Mouse (Mus musculus): ENCODE results near the gene Csf2rb.
"Not testable (repeated sequence)": the region's sequence is repeated elsewhere in the genome, so short reads cannot be mapped to it uniquely, and the experiment has no call there.

Gene Csf2rb

GRCm38 (mm10) chr15:78328520-78329097 lies 3.1 kb downstream of the Csf2rb start:
- no peak for DNase-seq

DNA sequence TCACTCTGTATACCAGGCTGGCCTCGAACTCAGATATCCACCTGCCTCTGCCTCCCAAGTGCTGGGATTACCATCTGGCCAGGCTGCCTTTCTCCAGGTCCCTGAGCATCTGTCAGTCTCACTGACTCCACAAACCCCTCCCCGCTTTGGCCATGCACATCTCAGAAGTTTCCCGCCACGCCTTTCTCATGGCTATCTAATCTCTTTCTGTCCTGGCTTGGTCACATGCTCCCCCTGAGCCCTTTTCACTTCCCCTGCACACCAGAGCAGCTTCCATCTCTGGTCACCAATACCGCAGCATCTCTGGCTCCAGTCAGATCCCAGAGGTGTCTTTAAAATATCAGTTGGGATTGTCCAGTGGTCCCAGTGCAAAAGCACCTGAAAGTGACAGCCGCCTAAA lies 4.4 kb downstream of the Csf2rb start:
- DNase-seq = not testable (repeated sequence)

- no peak for DNase-seq
Measured at GRCm38 (mm10) chr15:78330706-78331105, 5.2 kb downstream of the Csf2rb start.

- DNase-seq = no peak
Measured at GRCm38 (mm10) chr15:78331523-78332340, 6.2 kb downstream of the Csf2rb start.

- no peak for DNase-seq
Measured at GRCm38 (mm10) chr15:78332981-78333380, 7.4 kb downstream of the Csf2rb start.

DNA sequence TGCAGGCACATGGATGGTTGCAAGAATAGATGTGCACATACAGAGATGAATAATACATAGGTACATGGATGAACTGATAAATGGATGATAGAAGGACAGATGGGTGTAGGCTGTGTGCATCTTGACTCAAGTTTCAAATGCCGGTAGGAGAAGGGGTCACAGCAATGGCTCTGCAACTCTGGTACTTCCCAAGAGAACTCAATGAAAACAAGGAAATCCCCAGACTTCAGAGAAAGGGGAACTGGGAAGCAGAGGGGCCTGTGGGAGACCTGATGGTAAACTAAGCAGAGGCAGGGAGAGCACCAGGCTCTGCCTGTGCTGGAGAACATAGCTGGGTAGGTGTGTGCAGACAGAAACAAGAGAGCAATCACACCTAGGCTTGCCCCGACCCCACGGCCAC lies 8.8 kb downstream of the Csf2rb start:
- DNase-seq = no peak

DNA sequence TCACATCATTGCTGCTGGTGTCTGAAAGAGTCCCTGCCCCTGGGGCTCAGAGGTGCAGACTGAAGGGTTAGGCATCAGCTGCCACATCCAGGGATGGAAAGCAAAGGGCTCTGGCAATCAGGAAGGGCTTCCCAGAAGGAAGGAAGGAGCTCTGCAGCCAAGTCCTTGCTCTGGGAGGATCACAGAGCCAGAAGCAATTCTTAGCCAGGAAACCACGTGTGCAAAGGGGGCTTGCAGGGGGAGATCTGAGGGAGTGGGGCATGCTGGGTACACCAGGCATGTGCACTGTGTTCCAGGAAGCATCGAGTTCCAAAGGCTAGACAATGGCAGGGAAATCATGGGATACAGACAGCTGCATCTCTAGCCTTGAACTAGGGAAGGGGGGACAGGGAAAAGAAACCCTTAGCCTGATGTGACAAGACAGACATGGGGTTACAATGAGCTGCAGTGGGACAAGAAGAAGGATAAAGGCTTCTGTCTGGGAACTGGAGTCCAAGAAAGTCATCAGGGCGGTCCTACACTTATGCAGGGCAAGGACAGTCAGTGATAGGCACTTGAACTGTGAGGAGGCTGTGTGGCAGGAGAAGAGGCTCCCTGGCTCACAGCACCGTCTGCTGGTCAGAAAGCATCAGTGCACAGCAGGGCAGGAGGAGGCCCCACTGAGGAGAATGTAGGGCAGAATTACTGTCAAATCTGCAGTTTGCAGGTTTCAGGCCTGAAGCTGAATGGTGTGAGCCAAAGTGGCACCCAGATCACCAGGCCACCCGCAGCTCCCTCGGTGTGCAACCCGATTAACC lies 14.3 kb downstream of the Csf2rb start:
- peak; percentile 67 to 74 for DNase-seq

DNA sequence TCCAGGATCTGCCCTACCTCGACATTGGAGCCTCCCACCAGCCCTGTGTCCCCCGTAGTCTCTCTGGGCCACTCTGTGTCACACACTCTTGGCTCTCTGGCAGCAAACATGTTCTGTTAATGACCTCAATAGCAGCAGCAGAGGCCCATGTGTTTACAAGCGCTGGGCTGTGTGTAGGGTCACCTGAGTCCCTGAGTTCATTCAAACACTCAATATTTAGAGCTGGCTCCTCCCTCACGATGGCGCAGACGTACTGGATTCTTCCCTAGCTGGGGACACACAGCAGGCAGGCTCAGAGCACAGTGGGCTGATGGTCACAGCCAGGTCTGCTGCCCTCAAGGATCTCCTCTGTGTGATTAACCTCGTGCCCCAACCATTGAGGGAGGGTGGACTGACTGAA lies 15.4 kb downstream of the Csf2rb start:
- DNase-seq = not testable (repeated sequence)

DNA sequence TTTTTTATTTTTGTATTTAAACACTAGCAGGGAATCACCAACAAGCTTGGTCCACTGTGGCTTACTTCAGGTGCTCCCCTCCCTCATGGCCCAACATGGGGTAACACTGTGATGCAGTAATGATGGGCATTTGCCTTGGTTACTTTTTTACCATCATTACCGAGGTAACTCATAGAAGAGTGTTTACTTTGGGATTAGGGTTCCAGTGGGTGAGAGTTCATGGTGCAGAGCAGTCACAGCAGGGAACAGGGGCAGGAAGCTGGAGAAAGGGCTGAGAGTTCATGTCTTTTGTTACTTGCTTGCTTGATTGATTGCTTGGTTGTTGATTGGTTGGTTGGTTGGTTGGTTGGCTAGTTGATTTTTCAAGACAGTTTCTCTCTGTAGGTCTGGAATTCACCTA lies 18.1 kb downstream of the Csf2rb start:
- DNase-seq = no peak

GRCm38 (mm10) chr15:78344567-78344966 lies 19.0 kb downstream of the Csf2rb start:
- peak in 1 of 2 experiments; percentile 10 for DNase-seq

DNA sequence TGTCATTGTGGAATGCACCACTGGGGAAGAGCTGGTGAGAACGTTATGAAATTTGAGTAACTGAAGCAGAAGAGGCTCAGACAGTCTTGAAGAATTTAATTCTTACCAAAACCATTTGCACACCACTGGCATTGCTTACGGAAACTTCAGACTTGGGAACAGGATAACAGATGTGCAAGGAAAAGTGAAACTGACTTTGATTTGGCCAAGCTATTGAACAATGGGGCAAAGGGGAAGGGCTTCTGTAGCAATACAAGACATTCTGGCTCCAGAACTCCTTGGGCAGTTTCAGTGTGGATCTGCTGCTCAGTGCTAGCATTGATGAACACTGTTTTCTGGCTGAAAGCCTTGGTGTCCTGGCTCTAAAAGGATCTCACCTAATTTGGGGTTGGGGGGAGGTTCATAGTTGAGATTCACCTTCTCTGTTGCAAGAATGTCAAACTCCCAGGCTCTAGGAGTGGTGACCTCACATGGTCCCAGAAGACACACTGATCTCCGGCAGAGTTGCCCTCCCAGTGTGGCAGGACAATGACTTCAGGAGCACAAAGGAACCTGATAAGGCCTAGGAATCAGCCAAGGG lies 26.1 kb downstream of the Csf2rb start:
- DNase-seq = no peak

- DNase-seq = peak; percentile 74 to 79
Measured at GRCm38 (mm10) chr15:78354958-78355357, 29.4 kb downstream of the Csf2rb start.

- no peak for DNase-seq
Measured at GRCm38 (mm10) chr15:78355548-78355947, 30.0 kb downstream of the Csf2rb start.

DNA sequence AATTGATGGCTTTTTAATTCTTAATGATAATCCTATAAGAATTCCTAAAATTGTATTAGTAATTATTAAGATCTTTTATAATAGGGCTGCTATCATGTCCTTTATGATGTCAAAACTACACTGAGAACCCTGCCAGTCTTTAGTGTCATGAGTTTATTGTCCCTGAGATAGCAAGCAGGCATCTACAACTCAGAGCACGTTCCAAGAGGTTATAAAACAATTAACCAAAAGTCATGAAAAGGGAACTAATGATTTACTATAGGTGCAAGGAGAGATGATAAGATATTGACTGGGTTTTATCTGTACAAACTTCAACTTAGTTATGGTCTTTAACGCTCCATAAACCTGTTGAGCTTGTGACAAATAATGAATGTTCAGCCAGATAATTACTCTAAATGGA lies 40.4 kb downstream of the Csf2rb start:
- DNase-seq = no peak

DNA sequence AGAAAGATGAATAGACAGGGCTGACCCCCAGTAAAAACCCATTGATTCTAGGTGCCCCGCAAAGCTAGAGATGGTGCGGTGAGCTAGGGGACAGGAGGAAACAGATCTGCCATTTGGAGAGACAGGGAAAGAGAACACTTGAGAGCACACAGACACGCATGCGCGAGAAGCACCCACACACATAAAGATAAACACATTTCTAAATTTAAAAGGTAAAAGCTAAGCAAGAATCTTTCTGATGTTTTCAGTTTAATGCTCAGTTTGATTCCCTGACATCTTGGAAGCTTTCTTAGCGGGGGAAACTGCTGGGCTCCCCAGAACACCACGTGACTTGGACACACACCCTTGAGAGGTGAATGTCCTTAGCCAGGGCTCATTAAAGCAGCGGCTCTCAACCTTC lies 41.3 kb downstream of the Csf2rb start:
- no peak for DNase-seq

DNA sequence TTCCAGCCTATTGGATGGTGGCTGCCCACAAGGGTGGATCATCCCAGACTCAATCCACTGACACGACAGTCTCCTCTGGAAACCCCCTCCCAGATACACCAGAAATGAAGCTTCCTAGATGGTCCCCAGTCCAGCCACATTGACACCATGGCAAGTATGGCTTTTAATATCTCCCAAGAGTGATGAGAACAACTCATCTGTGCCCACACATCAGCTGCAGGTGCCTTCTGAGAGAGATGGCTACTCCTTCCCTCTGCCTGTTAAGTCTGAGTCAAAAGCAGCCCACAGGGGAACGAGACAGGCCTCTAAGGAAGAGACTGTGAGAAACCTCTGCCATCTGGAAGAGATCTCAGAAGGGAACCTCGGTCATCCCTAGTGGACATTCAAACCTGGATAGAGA lies 42.3 kb downstream of the Csf2rb start:
- DNase-seq = no peak

DNA sequence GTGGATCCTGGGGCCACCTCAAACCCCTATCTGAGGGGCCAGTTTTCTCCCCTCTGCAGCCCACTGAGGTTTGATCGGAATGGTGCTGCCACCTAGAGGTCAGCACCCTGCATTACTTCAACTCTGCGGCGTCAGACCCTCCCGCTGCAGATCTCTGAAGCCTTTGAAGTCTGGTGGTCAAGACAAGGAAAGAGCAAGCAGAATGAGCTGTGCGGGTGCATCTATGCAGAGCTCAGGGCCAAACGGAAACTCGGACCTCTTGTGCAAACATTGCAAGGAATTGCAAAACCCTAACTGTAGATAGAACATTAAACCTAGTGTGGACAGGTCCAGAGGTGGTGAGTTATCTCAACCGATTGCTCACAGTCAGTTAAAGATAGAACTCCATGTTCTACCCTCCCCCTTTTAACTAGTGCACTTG lies 43.4 kb downstream of the Csf2rb start:
- peak; percentile 55 to 62 for DNase-seq

GRCm38 (mm10) chr15:78369641-78370040 lies 44.1 kb downstream of the Csf2rb start:
- no peak for DNase-seq

GRCm38 (mm10) chr15:78372796-78373195 lies 47.2 kb downstream of the Csf2rb start:
- DNase-seq = no peak

- peak in 1 of 2 experiments; percentile 15 for DNase-seq
Measured at GRCm38 (mm10) chr15:78374204-78374603, 48.7 kb downstream of the Csf2rb start.

GRCm38 (mm10) chr15:78377859-78378258 lies 52.3 kb downstream of the Csf2rb start:
- no peak for DNase-seq

DNA sequence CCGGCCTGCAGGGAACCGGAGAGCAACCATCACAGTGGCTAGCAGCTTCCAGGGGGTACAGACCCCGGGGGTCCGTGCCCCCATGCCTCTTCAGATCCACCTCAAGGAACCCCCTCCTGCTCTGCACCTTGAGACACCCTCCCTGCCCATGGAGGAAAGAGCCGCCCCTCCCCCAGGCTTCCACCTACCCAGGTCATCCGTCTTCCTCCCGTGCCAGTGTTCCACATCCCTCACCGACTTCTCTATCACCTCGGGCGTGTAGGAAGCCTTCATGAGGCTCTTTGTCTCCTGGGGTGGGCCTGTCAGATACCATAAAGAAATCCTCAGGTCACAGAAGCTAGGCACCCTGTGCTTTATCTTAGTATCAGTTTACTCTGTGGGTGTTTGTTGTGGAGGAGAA lies 53.0 kb downstream of the Csf2rb start:
- DNase-seq = no peak

DNA sequence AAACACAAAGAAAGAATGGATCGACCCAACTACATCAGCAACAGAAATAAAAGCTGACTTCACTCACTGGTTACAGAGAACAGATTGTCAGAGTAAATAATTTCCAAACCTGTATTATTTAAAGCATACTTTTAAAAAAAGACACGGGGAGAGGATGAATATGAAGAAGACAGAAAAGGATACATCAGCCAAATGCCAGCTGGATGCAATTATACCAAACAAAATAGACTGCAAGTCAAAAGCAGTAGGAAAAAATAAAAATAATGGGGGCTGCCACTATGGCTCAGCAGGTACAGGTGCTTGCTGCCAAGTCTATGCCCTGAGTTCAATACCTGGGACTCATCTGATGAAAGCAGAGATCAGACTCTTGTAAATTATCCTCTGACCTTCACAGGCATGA lies 54.7 kb downstream of the Csf2rb start:
- no peak for DNase-seq
